Mouse (Mus musculus) brain, embryonic 18.5 days (tissue): ENCODE data around the gene Cycs.

ENCODE experiments used
- DNase-seq: peaks from one replicate; pipeline ENCODE4 v3.0.0-alpha.2; 2012; ENCODE audit warnings: low read depth, low spot score

Gene Cycs

GRCm38 (mm10) chr6:50545412-50546043 lies 20.8 kb downstream of the Cycs start:
- no peak for DNase-seq

GRCm38 (mm10) chr6:50542535-50542934 lies 23.8 kb downstream of the Cycs start:
- DNase-seq = no peak

DNA sequence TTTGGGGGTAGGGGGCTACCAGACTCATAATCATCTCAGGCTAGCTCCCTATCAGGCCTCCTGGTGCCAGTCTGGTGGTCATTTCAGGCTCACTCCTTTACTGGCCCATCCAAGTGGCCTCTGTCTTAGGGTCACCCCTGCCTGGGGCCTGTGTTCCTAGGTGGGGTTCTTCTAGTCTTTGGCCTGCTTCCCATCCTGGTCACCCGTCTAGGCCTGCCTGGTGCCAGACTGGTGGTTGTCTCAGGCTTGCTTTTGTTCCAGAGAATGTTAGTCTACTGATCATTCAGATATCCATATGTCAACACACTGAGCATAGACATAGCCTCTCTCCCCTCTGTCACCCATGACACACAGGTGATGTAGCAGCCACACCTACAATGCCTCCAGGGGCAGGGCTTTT lies 26.7 kb downstream of the Cycs start:
- DNase-seq = no peak

DNA sequence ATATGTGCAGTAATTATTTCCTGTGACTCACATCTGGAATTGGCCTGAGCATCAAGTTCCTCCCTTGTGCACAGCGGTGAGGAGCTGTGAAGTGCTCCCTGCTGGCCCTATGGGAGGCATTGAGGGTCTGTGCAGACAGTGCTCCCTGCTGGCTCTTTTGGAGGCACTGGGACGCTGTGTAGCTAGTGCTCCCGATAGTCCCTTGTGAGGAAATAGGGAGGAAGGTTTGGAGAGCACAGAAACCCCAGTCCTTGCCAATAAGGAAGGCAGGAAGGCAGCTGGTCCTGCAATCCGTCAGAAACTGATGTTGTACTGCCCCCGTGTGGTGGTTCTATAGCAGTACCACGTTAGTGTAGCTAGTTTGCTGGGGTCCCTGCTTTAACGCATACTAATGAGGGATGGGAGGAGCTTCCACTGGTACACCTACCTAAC lies 29.9 kb downstream of the Cycs start:
- peak; percentile 69 for DNase-seq

DNA sequence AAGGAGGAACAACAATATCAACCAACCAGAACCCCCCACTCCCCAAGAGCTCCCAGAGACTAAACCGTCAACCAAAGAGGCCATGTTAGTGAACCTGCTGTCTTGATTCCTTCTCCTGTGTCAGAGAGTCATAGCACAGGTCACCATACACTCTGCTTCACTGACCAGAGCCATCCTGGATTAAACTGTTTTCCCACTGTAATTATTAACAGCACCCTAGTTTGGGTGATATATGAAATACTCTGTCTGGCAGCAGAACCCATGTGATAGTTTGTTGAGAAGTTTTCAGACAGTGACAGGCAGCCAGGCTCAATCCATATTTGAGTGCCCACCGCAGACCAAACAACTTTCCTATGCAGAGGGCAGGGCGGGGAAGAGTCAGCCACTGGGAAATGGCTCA lies 31.0 kb downstream of the Cycs start:
- DNase-seq = no peak

GRCm38 (mm10) chr6:50531920-50532319 lies 34.4 kb downstream of the Cycs start:
- no peak for DNase-seq

DNA sequence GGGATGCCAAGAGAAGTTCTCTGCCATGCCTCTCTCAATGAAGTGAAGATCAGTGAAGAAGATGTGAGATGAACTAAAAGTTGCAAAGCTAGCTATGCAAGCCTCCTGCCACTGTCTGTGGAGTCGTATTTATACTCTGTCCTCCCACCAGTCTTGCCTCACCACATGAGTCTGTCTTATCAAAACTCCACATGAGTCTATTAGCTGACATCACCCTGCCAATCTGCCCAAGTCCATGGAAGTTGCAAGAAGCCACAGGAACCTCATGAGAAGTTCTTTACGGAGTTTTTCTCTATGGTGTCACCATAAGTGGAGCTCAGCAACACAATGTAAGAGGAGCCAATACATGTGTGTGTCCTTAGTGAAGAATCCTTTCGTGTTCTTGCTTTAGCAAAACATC lies 35.3 kb downstream of the Cycs start:
- DNase-seq = no peak

- DNase-seq = no peak
Observed at GRCm38 (mm10) chr6:50529194-50529593, 37.1 kb downstream of the Cycs start.

- no peak for DNase-seq
Observed at GRCm38 (mm10) chr6:50527416-50527815, 38.9 kb downstream of the Cycs start.

- peak; percentile 52 for DNase-seq
Observed at GRCm38 (mm10) chr6:50526597-50527024, 39.7 kb downstream of the Cycs start.

- no peak for DNase-seq
Observed at GRCm38 (mm10) chr6:50525846-50526245, 40.5 kb downstream of the Cycs start.

DNA sequence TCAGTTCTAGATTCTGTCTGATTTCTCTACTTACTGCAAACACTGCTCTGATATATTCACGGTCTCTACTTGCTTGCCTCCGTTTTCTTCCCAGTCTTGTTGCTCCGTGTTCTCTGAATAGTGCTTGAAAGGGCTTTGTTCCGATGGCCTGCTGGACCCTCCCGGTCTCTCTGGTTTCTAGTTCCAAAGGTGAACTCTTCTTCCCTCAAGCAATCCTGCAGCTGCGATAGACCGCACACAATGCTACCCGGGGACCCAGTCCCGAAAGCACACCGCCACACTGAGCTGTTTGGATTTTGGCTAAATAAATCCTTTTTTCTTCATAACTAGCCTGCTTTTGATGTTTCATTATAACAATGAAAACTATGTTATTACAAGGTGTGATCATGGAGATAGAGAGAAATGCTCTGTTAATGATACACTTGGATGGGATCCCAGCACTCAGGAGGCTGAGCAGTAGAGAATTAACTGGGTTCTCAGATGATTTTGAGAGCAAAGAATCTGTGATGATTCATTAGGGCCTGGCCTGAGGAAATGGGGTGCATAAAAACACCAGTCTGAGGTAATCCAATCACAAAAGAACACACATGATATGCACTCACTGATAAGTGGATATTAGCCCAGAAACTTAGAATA lies 42.0 kb downstream of the Cycs start:
- DNase-seq = no peak

DNA sequence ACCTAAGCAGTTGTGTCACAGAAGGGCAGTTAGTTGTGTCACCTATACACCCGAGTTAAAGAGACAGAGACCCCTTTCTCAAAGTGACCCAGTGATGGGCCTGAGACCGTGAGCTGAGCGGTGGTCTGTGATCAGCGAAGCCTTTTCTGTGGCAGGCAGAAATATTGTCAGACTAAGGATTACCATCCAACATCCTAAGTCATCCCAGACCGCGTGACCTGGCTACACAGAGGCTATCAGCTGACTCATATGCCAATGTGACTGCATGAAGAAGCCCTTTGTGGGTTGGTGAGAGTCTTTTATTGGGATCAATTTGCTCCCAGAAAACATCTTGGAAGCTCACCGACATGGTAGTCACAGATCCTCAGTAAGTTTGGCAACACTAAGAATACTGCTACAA lies 43.6 kb downstream of the Cycs start:
- no peak for DNase-seq

GRCm38 (mm10) chr6:50521532-50522135 lies 44.7 kb downstream of the Cycs start:
- DNase-seq = no peak

- no peak for DNase-seq
Observed at GRCm38 (mm10) chr6:50520139-50520538, 46.2 kb downstream of the Cycs start.

GRCm38 (mm10) chr6:50518371-50518770 lies 48.0 kb downstream of the Cycs start:
- no peak for DNase-seq
